Mouse (Mus musculus) small intestine, adult 2 months (tissue): ENCODE measurements at regions not wholly inside any gene's neighbourhood (a gene's known extent, or its start where the extent isn't known, plus 50 kb on each side); places are given as distances from the start of the nearest gene placed in this dataset.

Experiments
- CTCF ChIP-seq: fragments of 200-500 bp; IDR thresholded peaks from 2 replicates; pipeline ENCODE4 v1.5.1; 2012; ENCODE audit warnings: low read depth, mild to moderate bottlenecking, control low read depth, inconsistent platforms, low read length, moderate library complexity, mixed read lengths; ENCODE audit not compliant: insufficient replicate concordance, insufficient read length; ENCODE audit errors: extremely low read depth
- POLR2A ChIP-seq: fragments of 200-500 bp; IDR thresholded peaks from 2 replicates; pipeline ENCODE4 v1.6.1; 2012; ENCODE audit warnings: low read depth, mild to moderate bottlenecking, control low read depth, inconsistent platforms, low read length, moderate library complexity

GRCm38 (mm10) chr12:25243901-25244300 lies 147.0 kb upstream of the Id2 start:
- TF ChIP-seq POLR2A (no peak), CTCF (no peak)
